Mouse (Mus musculus) right cerebral cortex, postnatal 4 days (tissue): ENCODE measurements around the gene Arhgef11.
"Not testable (repeated sequence)": the region's sequence is repeated elsewhere in the genome, so short reads cannot be mapped to it uniquely, and the experiment has no call there.

Source experiments
- DNase-seq: peaks from one replicate; pipeline ENCODE4 v3.0.0-alpha.2; 2022

The Arhgef11 gene

DNA sequence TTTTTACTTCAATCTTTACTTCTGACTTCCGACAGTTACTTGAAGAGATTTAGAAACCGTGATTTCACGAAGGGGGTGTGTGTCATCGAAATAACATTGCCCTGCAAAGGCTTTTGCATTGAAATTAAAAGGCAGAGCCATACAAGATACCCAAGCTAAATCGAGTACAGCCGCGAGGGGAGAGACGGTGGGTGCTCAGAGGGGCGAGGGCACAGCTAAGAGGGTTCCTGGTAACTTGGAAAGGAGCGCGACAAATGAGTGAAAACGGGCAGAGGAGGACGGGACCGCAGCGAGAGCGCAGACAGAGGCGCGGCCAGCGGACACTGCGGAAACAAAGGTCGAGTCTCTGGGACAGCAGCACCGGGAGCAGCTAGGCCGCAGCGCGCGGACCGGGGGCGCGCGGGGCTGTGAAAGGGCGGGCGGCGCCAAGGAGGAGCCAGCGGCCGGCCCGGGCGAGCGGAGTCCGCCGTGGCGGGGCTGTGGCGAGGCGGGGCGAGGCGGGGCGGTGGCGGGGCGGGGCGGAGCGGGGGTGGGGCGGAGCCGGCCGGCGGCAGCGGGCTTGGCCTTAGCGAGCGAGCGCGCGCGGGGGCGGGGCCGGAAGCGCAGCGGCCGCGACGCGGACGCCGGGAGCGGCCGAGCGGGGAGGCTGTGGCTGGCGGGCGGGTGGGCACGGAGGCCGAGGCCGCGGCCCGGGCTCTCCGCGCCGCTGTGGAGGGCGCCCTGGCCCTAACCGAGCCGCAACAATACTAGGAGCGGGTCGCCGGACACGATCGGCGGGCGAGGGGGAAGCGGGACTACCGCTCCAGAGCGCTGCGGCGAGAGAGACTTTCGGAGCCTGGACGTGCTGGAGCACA, at the start of gene Arhgef11:
TSS of gene Arhgef11 (plus strand) at position 603 of the 854 bp plus-strand sequence.
- DNase-seq, result peak; percentile 74

DNA sequence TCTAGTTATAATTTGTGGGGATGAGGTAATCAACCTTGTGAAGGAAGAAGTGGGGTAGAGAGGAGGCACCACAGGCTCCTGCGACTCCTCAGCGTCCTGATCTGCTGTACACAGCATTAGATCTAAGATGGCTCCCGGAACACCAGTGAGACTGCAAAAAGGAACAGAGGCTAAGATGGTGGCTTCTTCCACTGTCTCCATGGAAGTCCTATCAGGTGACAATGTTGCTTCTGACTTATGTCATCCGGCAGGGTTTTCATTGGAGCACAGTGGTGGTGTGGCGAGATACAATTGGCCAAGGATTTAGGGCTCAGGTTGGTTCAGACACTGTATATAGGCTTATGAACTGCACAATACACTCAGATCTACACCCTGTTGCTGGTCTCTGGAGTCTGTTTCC, 48.7 kb upstream of the Arhgef11 start:
- no peak for DNase-seq

DNA sequence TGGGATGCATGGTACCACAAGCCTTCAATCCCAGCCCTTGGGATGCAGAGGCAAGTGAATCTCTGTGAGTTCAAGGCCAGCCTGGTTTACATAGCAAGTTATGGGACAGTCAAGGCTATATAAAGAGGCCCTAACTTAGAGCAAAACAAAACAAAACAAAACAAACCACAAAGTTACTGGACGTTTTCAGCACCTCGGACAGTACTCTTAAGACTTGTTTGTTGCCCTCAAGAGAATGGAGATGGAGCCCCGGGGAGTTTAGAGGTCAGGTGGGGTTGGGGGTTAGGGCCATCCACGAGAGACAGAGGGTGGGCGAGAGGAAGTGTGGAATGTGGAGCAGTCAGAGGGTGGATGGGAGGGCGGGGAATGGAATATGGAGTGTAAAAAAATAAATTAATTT, 41.6 kb upstream of the Arhgef11 start:
- no peak for DNase-seq

GRCm38 (mm10) chr3:87582259-87582658, 35.1 kb upstream of the Arhgef11 start:
- no peak for DNase-seq

DNA sequence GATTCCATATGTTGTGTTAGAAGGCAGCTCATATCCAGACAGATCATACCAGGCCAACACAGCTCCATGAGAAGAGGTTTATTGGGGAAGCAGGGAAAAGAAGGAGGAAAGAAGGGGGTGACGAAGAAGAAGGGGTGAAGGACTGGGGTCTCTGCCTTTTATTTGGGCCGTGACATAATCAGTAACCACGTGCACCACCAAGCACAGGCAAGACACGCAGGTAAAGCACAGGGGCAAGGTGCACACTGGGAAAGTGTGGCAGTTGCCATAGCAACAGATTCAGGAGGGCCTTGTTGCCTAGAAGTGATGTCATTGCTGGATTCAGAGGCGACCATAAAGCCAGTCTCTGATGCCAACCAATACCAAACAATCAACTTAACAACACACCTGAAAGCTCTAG, 23.6 kb upstream of the Arhgef11 start:
- no peak for DNase-seq

DNA sequence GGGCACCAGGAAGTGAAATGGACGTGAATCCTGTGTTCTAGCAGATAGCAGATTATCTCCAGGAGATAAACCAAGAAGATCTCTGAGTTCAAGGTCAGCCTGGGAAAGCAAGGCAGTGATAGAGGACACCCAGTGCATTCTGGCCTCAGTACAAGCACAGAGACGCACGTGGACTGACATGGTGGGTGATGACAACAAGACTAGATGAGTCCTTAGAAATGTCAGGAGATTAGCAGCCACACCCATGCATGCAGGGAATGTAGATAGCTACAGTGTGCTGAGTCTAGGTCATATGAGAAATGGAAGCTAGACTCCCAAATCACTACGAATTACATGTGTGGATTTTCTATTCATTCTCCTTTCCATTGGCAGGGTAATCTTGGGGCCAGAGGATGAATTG, 22.0 kb upstream of the Arhgef11 start:
- DNase-seq, result not testable (repeated sequence)

GRCm38 (mm10) chr3:87601077-87601476, 16.3 kb upstream of the Arhgef11 start:
- not testable (repeated sequence) for DNase-seq

DNA sequence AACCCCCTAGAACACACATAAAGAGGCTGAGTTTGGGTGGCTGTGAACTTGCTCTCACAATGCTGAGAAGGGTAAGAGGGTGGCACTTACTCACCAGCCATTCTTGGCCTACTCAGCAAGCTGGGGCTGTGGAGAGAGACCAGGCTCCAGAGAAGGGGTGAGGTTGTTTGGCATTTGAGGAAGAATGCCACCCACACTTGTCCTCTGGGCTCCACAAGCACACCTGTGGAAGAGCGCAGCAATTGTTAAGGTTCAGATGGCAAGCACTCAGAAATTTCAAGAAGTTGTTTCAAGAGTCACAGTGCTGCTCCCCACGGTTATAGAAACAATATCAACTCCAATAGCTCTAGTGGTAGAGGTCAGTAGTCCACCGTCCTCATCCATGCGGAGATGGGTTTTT, 1.0 kb upstream of the Arhgef11 start:
- no peak for DNase-seq

GRCm38 (mm10) chr3:87617811-87618130, 412 bp downstream of the Arhgef11 start:
- no peak for DNase-seq

GRCm38 (mm10) chr3:87618240-87618639, 881 bp downstream of the Arhgef11 start:
- no peak for DNase-seq

- DNase-seq, result peak; percentile 8
Observed at GRCm38 (mm10) chr3:87618981-87619710, 1.8 kb downstream of the Arhgef11 start.

- no peak for DNase-seq
Observed at GRCm38 (mm10) chr3:87620218-87620891, 3.0 kb downstream of the Arhgef11 start.

GRCm38 (mm10) chr3:87624899-87625298, 7.5 kb downstream of the Arhgef11 start:
- DNase-seq, result no peak

- peak; percentile 48 for DNase-seq
Observed at GRCm38 (mm10) chr3:87630899-87631298, 13.5 kb downstream of the Arhgef11 start.

DNA sequence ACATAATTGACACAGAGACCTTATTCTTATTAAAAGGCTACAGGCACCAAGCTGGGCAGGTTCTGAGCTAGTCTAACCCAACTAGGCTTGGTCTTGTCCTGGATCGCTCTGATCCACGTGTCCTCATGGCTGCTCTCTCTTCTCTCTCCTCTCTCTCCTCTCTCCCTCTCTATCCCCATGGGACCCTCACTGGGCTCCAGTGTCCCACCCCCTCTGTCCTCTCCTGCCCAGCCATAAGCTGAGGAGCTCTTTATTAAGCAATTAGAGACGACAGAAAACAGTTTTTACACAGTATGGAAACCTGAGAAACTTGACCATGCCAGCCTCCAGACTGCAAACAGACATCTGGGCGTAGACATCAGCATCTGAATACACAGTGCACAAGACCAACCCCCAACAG, 14.0 kb downstream of the Arhgef11 start:
- no peak for DNase-seq

- DNase-seq, result no peak
Observed at GRCm38 (mm10) chr3:87635514-87635913, 18.2 kb downstream of the Arhgef11 start.

DNA sequence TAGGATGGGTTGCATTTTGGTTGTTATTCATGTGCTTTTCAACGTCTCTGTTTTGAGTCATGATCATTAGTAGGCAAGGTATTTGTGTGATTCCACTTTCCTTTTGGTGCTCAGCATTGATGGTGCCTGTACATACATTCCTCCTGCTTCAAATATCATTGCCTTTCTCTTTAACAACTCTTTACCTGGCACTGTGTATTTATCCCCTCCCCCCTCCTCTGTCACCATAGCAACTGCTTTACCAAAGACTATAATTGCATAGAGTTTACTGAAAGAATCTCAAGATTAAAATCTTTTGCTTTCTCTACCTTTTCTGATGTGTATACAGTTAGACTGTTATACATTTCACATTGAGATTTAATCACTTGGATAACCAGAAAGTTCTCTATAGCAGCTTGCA, 26.1 kb downstream of the Arhgef11 start:
- DNase-seq, result no peak

- DNase-seq, result no peak
Observed at GRCm38 (mm10) chr3:87646174-87646573, 28.8 kb downstream of the Arhgef11 start.

GRCm38 (mm10) chr3:87649063-87649462, 31.7 kb downstream of the Arhgef11 start:
- DNase-seq, result no peak

GRCm38 (mm10) chr3:87658348-87658747, 41.0 kb downstream of the Arhgef11 start:
- DNase-seq, result no peak

DNA sequence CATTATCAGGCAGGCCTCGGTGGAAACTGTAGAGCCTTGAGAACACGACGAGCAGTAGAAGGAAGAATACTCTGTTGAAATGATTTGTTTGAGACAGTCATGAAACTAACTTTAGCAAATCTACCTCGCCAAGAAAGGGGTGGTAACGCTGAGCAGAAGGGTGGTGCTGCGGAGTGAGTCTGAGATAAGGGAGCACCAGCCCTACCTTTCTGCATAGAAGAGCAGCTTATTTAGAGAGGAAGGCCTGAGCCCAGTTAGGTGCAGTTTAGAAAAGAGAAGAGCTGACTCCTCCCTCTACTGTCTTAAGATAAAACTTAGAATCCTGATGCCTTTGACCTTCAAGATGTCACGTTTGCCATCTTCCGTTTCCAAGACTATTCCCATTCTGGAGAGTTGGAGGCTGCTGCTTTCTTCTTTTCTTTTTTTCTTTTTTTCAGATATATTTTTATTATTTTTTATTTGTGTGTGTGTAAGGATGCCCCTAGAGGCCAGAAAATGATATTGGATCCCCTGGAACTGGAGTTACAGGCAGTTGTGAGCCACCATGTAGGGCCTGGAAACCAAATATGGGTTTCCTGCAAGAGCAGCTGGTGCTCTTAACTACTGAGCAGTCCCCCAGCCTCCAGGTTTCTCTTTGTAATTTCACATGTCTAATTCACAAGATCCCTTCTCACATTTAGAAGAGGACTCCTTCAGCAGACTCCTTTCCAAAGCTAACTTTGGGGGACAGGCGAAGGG, 42.5 kb downstream of the Arhgef11 start:
- DNase-seq, result no peak

- DNase-seq, result no peak
Observed at GRCm38 (mm10) chr3:87660479-87660878, 43.1 kb downstream of the Arhgef11 start.

DNA sequence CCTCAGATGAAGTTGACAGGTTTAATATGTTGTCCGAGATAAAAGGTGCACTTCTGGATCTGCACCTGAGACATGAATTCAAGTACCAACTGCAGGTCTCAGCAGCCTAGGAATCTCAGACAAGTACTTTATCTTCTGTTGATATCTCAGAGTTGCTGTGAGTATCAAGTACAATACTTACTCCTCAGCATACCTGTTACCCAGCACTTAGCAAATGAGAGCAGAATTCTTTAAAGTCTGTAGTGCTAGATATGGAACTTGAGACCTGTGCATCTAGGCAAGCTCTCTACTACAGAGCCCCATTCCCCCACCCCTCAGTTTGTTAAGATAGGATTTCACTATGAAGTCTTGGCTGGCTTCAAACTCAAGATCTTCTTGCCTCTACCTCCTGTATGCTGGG, 43.9 kb downstream of the Arhgef11 start:
- no peak for DNase-seq
